Mouse (Mus musculus) frontal cortex, postnatal 25 days (tissue): ENCODE data around the gene Plekha1.

Experiments used
- DNase-seq, 2 experiments: peaks; one replicate each; pipeline ENCODE4 v3.0.0; 2022; ENCODE audit warnings: low spot score in 2 of 2

Gene Plekha1

DNA sequence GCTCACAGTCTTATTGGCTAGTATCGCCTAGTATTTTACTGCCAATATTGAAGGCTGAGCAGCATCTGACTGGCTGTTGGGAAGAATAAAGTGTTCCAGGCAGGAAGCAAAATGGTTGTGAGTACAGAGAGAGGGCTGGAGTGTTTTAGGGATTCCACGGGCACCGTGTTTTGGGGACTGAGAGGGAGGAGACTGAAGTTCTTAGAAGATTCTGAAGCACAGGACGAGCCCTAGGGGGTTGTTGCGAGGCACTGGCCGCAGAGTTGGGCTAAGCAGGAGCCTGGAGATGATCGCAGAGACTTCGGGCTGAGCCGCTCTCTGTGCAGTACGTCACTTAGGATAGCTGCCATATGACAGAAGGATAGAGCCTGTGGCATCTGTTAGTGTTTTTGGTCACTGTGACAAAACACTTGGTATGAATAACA lies 88.6 kb downstream of the Plekha1 start:
- no peak for DNase-seq

DNA sequence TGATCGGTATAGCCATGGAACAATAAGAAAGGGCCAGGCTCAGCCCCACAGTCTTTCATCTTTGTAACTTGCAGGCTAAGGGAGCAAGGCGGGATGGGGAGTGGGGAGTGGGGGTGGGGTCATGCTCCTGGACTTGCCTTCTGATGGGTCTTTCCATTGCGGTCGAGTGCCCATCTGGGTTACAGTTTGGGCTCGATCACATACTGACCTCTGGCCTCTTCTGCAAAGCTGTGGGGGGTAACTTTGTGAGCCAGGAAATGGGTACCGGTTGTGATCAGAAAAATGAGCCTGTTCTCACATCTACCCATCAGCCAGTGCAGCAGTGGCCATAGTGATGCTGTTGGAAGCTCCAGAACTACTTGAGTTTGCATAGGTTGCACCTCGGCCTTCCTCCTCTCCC lies 93.0 kb downstream of the Plekha1 start:
- DNase-seq = no peak

DNA sequence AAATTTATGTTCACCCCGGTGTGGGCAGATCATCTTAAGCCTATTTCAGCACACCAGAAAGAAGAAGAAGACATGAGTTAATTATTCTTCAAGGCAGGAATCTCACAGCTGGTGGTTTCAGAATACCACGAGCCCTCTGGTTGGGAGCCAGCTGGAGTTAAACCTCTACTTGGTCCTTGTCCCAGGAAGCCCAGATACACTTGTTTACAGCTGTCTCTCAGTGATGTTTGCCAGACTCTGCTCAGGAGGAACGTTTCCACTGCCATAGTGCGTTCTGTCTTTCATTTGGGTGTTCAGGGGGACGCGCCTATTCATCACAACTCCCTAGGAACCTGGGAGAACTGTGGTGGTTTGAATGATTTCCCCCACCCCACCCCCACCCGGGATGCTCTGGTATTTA lies 94.3 kb downstream of the Plekha1 start:
- DNase-seq = no peak

DNA sequence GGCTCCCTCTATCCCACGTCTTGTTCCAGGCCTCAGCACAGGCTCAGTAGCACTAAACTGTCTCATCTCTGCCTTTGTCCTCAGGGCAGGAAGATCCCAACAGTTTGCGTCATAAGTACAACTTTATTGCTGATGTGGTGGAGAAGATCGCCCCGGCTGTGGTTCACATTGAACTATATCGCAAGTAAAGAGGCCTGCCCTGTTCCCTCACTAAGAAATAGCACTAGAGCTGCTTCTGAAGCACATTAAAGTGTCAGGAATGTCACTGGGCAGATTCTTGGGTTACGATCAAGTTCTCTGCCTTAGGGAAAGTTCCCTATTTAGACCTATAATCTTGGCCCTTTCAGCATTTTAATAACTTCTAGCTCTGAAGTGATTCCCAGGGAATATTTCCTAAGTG lies 95.9 kb downstream of the Plekha1 start:
- no peak for DNase-seq
